ENCODE assay signal across 16 mouse cellular contexts in the genomic region with DNA sequence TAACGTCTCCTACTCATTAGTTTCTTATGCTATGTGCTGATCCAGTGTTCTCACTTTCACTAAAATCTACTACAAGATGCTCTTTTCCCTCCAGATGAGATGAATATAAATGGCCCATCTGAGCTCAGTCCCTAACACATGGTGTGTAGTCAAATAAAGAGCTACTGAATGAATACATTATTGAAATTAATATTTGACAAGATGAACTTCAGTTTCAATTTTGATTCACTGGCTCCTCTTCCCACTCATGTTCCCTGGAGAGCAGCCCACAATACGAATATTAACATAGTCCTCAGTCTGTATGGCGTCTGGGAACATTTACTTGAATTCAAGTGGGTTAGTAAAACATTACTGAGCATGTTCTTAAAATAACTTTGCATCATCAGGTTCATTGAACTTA.
DNase-seq lines count a peak whose midpoint lies in the region; ATAC-seq lines count a peak whose summit lies in the region.
"Had no signal": no experiment of that assay in that cellular context is flagged by ENCODE, and none has a peak within 500 bp of the region (broad histone marks: within the 10 kb centered on the region; RNA-seq: fewer than 3 reads in every experiment).

No protein-coding gene starts in this region.

- peak; percentile 6 to 59 for DNase-seq in layer of hippocampus, adult 18-20 months (ENCODE audit: low spot score in 2 of 2)
- no peak for DNase-seq in layer of hippocampus, adult 9-10 months (ENCODE audit: low spot score)
- peak; percentile 24 for DNase-seq in layer of hippocampus, adult 9-11 months
- no peak for DNase-seq in layer of hippocampus, postnatal 36 days
- DNase-seq: adrenal gland, adult 2 months; adrenal gland, postnatal 10 days; adrenal gland, postnatal 25 days; cerebellum, adult 11-12 months; cerebellum, adult 2 months; cerebellum, adult 9-10 months; cerebellum, postnatal 10 days; cerebellum, postnatal 25 days; forebrain, postnatal 0 days had no signal

- ATAC-seq in frontal cortex, adult (ENCODE audit: low TSS enrichment): no peak
- ATAC-seq: forebrain, embryonic 13.5 days; forebrain, embryonic 15.5 days; forebrain, postnatal 0 days had no signal

Comparison
In these comparisons a context has a peak if more than half of its experiments do, and no peak if none do; other contexts are left out.
1. DNase-seq: peak in layer of hippocampus, adult 18-20 months (2 of 2) and layer of hippocampus, adult 9-11 months (single experiment); none in layer of hippocampus, adult 9-10 months (single experiment) and layer of hippocampus, postnatal 36 days (0 of 2).